Mouse (Mus musculus): ENCODE measurements around the gene Fam216a. TPM values are rescaled to one million over a fixed set of nuclear protein-coding genes. Genes with fewer than 3 reads are reported as not detected.

The Fam216a gene
- total and polyA plus RNA-seq, 3 experiments: 68.9 to 100 TPM; not detected in 1

GRCm38 (mm10) chr5:122393887-122394286 is 21.7 kb upstream of the Fam216a start:
- no peaks in the 10 kb centered on the region for H3K9me3 ChIP-seq (replicated peaks; ENCODE audit: insufficient read depth, low read length)
- no peak overlapping the region for H3K27ac ChIP-seq (ENCODE audit: control insufficient read depth, low read depth, low read length)
- no peaks in the 10 kb centered on the region for H3K27me3 ChIP-seq (ENCODE audit: control insufficient read depth in 1 of 2, insufficient read depth in 2 of 2, low read length in 2 of 2)
- H3K36me3 ChIP-seq (ENCODE audit: control insufficient read depth in 1 of 2, insufficient read depth in 2 of 2, low read length in 2 of 2): peaks cover 7 to 10% of the 10 kb centered on the region in 2 experiments
- TF ChIP-seq ZMIZ1 (IDR thresholded peaks at IDR 0.05; ENCODE audit: low read depth, low read length): no peak
- no peak for TF ChIP-seq BHLHE40 (IDR thresholded peaks at IDR 0.05; ENCODE audit: borderline replicate concordance, low read depth, low read length)
- peak; percentile 61 for TF ChIP-seq RAD21 (IDR thresholded peaks at IDR 0.05; ENCODE audit: low read depth, low read length)
- peak; percentile 43; the same call in 1 of the 2 replicates for TF ChIP-seq ZC3H11A (IDR thresholded peaks at IDR 0.05; ENCODE audit: low read depth, low read length)
- TF ChIP-seq CTCF (IDR thresholded peaks at IDR 0.05 in 2 of 3, conservative IDR thresholded peaks at IDR 0.05 in 1 of 3; ENCODE audit: control insufficient read depth in 1 of 3, insufficient read depth in 1 of 3, low read depth in 2 of 3, low read length in 3 of 3, poor library complexity in 1 of 3, severe bottlenecking in 1 of 3): peak; percentile 75 to 79 (median 75)
- peak; percentile 74 for TF ChIP-seq SMC3 (IDR thresholded peaks at IDR 0.05; ENCODE audit: low read depth, low read length)
- no peak for TF ChIP-seq TAL1 (IDR thresholded peaks at IDR 0.05; ENCODE audit: low read length)
- no peak for TF ChIP-seq MYC (IDR thresholded peaks at IDR 0.05; ENCODE audit: low read depth, low read length)
- peak; percentile 51; the same call in 1 of the 2 replicates for TF ChIP-seq SIN3A (IDR thresholded peaks at IDR 0.05; ENCODE audit: low read length)
- no peak overlapping the region for H3K4me3 ChIP-seq (ENCODE audit: control insufficient read depth in 1 of 2, insufficient read depth in 1 of 2, low read depth in 2 of 2, low read length in 2 of 2)
- H3K9ac ChIP-seq (ENCODE audit: control insufficient read depth, low read depth, low read length, poor library complexity, severe bottlenecking): no peak overlapping the region
- H3K4me1 ChIP-seq (ENCODE audit: control insufficient read depth in 1 of 2, insufficient read depth in 2 of 2, low read length in 2 of 2): peaks cover 0 to 11% of the 10 kb centered on the region in 2 experiments; a peak in 2 of 4 replicates
- H3K79me2 ChIP-seq (ENCODE audit: control insufficient read depth, insufficient read depth, low read length, poor library complexity): peaks cover 38% of the 10 kb centered on the region
- DNase-seq (ENCODE audit: low read depth, low spot score): peak; percentile 83

- peak overlapping the region; percentile 80 to 94 for H3K4me3 ChIP-seq (ENCODE audit: control insufficient read depth in 1 of 2, insufficient read depth in 1 of 2, low read depth in 2 of 2, low read length in 2 of 2)
- no peaks in the 10 kb centered on the region for H3K27me3 ChIP-seq (ENCODE audit: control insufficient read depth in 1 of 2, insufficient read depth in 2 of 2, low read length in 2 of 2)
- H3K79me2 ChIP-seq (ENCODE audit: control insufficient read depth, insufficient read depth, low read length, poor library complexity): peaks cover 34% of the 10 kb centered on the region
- H3K9ac ChIP-seq (ENCODE audit: control insufficient read depth, low read depth, low read length, poor library complexity, severe bottlenecking): peak overlapping the region; percentile 89
- peak; percentile 63 for DNase-seq (ENCODE audit: low read depth, low spot score)
- H3K9me3 ChIP-seq (replicated peaks; ENCODE audit: insufficient read depth, low read length): no peaks in the 10 kb centered on the region
- H3K36me3 ChIP-seq (ENCODE audit: control insufficient read depth in 1 of 2, insufficient read depth in 2 of 2, low read length in 2 of 2): peaks cover 4 to 7% of the 10 kb centered on the region in 2 experiments
- peak overlapping the region; percentile 74 for H3K27ac ChIP-seq (ENCODE audit: control insufficient read depth, low read depth, low read length)
- peaks cover 0 to 11% of the 10 kb centered on the region in 2 experiments; a peak in 2 of 4 replicates for H3K4me1 ChIP-seq (ENCODE audit: control insufficient read depth in 1 of 2, insufficient read depth in 2 of 2, low read length in 2 of 2)
- TF ChIP-seq POLR2AphosphoS5 (IDR thresholded peaks at IDR 0.05; ENCODE audit: borderline replicate concordance, low read depth, low read length): no peak
- peak; percentile 15; the same call in 1 of the 2 replicates for TF ChIP-seq ETS1 (IDR thresholded peaks at IDR 0.05; ENCODE audit: low read depth, low read length)
- peak; percentile 45 for TF ChIP-seq TCF12 (IDR thresholded peaks at IDR 0.05; ENCODE audit: low read depth, low read length)
- TF ChIP-seq SMC3 (IDR thresholded peaks at IDR 0.05; ENCODE audit: low read depth, low read length): no peak
- peak; percentile 82 for TF ChIP-seq ZNF384 (IDR thresholded peaks at IDR 0.05; ENCODE audit: low read depth, low read length)
- no peak for TF ChIP-seq HCFC1 (IDR thresholded peaks at IDR 0.05; ENCODE audit: low read depth, low read length)
- TF ChIP-seq ZMIZ1 (IDR thresholded peaks at IDR 0.05; ENCODE audit: low read depth, low read length): peak; percentile 63; the same call in 1 of the 2 replicates
- no peak for TF ChIP-seq RAD21 (IDR thresholded peaks at IDR 0.05; ENCODE audit: low read depth, low read length)
- no peak for TF ChIP-seq UBTF (IDR thresholded peaks at IDR 0.05; ENCODE audit: borderline replicate concordance, insufficient read depth, low read depth, low read length)
- peak; percentile 68 for TF ChIP-seq GATA1 (IDR thresholded peaks at IDR 0.05; ENCODE audit: low read depth, low read length)
- TF ChIP-seq E2F4 (IDR thresholded peaks at IDR 0.05; ENCODE audit: borderline replicate concordance, low read depth, low read length): no peak
- TF ChIP-seq MYB (IDR thresholded peaks at IDR 0.05; ENCODE audit: low read depth, low read length): peak; percentile 74
- TF ChIP-seq ELF1 (IDR thresholded peaks at IDR 0.05; ENCODE audit: low read depth, low read length): peak; percentile 11; the same call in 1 of the 2 replicates
- TF ChIP-seq EP300 (IDR thresholded peaks at IDR 0.05; ENCODE audit: low read depth in 1 of 2, low read length in 2 of 2): peak; percentile 45 to 62; a peak in 3 of 4 replicates
- 0 out of 2 replicates have a peak, but pooled peaks have one; percentile 27 for TF ChIP-seq SIN3A (IDR thresholded peaks at IDR 0.05; ENCODE audit: low read length)
- no peak for TF ChIP-seq POLR2A (IDR thresholded peaks at IDR 0.05; ENCODE audit: control insufficient read depth in 1 of 2, insufficient read depth in 1 of 2, low read depth in 1 of 2, low read length in 2 of 2, poor library complexity in 1 of 2)
- no peak; the same call in 1 of the 2 replicates for TF ChIP-seq MXI1 (IDR thresholded peaks at IDR 0.05; ENCODE audit: low read depth, low read length)
- 0 out of 2 replicates have a peak, but pooled peaks have one; percentile 21 for TF ChIP-seq TBP (IDR thresholded peaks at IDR 0.05; ENCODE audit: low read depth, low read length)
- TF ChIP-seq NRF1 (IDR thresholded peaks at IDR 0.05; ENCODE audit: insufficient read depth, low read depth, low read length, poor library complexity, severe bottlenecking): no peak
- peak; percentile 20; the same call in 1 of the 2 replicates for TF ChIP-seq NELFE (IDR thresholded peaks at IDR 0.05; ENCODE audit: low read depth, low read length)
Observed at GRCm38 (mm10) chr5:122392227-122393004, 20.3 kb upstream of the Fam216a start.
